Mouse (Mus musculus) embryonic fibroblast, embryonic 13.5 days (primary cell): ENCODE measurements at regions not wholly inside any gene's neighbourhood (a gene's known extent, or its start where the extent isn't known, plus 50 kb on each side); places are given as distances from the start of the nearest gene placed in this dataset.

Source experiments
- CTCF ChIP-seq: IDR thresholded peaks from 2 replicates; pipeline ENCODE4 v1.5.1; 2011; ENCODE audit warnings: mild to moderate bottlenecking, control low read depth, low read length, moderate library complexity, borderline replicate concordance; ENCODE audit not compliant: insufficient read depth
- POLR2A ChIP-seq: IDR thresholded peaks from 2 replicates; pipeline ENCODE4 v1.6.1; 2011; ENCODE audit warnings: low read depth, mild to moderate bottlenecking, control low read depth, low read length, moderate library complexity

DNA sequence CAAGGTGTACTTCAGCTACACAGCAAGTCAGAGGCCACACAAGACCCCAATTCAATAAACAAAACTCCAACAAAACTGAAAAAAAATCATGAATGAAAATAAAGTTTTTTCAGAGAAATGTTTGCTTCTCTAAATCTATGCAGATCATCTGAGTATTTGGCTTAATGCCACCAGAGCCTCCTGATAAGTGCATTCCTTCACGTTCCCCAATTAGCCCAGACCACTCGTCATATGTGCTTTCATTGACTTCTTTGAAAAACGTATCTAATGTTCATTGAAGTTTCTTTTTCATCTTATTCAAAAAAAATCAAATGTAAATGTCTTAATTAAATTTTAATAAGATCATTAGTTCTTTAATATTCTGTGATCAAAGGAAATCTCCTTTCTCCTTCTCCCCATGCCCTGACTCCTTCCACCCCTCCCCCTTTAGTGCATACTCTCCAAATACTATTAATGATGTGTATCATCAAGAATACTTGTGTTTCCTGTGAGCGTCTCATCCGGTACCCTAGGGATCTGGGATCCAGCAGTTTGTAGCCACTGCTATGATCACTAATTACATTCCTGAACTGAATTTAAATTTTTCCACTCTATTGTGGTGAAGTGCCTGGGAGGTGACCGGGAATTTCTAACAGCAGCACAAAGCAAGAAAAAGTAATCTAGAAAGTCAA, 600.8 kb upstream of the Fat1 start:
- TF ChIP-seq POLR2A (no peak), CTCF (no peak)
